Mouse (Mus musculus) gastrocnemius, postnatal 10 days (tissue): Measurements from ENCODE around the gene Lef1. TPM values are rescaled to one million over a fixed set of nuclear protein-coding genes. Genes with fewer than 3 reads are reported as not detected.

Experiments used
- DNase-seq: peaks from one replicate; pipeline ENCODE4 v3.0.0; 2021; ENCODE audit warnings: mixed read lengths
- total RNA-seq, 2 experiments: library from RNA; stranded (reverse); gene quantifications; 2 replicates each; pipeline ENCODE4 v1.2.3; 2021

Gene Lef1
- total RNA-seq, 2 experiments from 2014 or later: 0.28 to 1.1 TPM

DNA sequence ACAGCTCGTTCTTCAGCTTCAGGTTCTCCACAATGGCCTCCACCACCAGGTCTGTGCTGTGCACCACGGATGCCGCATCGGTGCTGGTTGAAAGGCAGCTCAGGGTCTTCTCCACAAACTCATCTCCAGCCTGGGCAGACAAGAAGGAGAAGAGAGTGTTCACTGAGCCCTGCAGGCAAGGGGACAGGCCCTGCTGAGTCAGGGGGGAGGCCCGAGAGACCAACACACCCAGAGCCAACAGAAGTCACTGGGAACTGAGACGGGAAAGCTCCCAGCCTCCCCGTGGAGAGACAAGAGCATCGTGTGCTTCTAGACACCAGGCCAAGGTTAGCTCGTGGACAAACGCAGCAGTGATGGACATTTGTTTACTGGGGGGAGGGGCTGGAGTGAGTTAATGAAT lies 138.2 kb downstream of the Lef1 start:
- DNase-seq: no peak

DNA sequence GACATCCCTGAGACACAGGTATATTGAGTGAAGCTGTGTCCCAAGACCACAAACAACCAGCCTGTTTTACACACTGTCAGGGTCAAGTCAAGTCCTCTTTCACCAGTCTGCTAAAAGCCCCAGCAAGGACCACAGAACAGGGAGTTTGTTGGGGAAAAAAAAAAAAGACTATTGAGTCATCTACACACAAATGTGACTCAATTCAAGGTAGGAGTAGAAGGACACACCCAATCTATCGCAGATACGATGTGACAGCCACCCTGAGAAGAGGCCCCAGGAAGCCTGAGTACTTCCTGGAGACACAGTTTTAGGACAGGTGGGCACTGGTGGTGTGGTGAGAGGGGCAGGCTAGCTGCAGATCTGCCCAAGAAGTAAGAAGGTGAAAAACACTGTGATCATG lies 140.0 kb downstream of the Lef1 start:
- DNase-seq: no peak

DNA sequence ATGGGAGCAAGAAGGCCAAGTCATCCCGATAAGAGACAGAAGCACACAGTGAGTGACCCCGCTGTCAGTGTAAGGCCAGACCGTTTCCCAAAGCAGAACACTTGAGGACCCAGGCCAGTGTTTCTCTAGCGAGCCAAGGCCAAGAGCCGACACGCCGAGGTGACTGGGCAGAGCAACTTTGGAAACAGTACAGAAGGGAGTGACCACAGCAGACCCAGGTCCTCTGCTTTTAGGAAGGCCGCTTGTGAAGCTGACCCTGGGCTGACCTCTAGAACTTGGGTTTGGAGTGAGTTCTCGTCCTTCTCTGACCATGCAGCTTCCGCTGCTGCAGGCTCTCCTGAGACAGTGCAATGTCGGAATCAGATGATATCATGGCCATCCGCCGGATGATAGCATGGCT lies 140.7 kb downstream of the Lef1 start:
- DNase-seq: no peak

DNA sequence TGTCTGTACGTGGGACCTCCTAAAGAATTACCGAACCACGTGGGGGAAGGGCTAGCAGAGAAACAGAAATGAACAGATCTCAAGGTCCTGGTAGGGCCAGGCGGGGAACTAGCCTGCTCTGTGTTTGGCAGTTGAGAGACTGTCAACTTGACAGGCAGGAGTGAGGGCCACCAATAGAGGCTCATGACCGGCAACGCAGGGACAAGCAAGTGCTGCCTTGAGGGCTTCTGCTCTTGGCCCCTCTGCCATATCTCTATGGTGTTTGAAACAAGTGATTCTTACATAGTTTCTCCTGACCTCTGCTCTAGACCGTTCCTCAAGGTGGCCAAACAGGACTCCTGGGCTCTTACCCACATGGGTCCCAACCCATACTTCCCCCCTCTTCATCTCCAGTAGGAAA lies 141.3 kb downstream of the Lef1 start:
- no peak for DNase-seq

DNA sequence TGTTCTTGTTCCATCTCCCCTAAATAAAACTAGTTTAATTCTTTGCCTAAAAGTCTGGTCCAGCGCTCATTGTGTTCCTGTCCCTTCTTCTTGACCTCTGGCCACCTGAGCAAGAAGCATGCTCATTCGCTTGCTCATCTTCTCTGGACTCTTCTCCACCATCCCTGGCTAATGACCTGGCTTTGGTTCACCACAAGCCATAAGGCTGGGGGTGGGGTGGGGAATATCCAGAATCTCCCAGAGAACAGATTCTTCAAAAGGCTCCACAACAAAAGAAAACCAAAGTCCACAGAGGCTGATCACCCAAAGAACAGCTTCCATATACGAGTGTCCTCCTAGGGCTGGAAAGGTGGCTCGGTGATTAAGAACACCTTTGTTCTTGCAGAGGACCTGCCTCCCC lies 144.7 kb downstream of the Lef1 start:
- no peak for DNase-seq

DNA sequence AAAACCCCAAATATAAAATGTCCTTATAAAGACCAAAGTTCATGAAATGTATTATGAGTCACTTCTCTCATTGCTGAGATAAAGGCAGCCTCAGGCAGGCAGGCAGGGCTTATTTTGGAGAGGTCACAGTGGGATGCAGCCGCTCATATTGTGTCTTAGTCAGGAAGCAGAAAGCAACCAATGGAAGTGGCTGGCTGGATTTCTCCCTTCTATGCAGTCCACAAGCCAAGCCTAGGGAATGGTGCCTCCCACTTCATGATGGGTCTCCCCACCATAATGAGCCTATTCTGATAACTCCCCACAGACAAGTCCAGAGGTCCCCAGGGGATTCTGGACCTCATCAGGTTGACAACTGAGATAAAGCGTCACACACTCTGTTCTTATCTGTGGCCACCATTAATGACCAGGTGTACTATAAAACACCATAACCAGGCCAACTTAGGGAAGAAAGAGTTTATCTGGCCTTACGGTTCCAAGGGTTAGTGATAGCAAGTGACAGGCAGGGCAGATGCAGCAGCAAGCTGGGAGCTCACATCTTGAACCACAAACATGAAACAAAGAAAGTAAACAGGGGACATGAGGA lies 145.2 kb downstream of the Lef1 start:
- DNase-seq: no peak

DNA sequence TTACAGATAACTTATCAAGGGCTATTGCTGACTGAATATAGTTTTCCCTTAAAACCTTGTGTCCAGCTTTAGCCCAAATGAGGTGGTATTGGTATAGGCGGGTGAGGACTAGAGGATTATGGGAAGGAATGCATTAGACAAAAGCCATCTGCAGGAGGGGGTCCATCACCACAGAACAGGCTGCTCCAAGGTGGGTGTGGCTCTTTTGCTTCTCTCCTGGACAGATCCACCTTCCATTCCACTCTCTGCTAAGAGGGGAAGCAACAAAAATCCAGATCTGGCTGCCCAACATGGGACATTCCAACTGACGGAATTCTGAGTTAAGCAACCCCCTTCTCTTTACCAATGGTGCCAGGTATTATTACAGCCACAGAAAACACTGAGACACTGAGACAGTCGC lies 148.7 kb downstream of the Lef1 start:
- no peak for DNase-seq

DNA sequence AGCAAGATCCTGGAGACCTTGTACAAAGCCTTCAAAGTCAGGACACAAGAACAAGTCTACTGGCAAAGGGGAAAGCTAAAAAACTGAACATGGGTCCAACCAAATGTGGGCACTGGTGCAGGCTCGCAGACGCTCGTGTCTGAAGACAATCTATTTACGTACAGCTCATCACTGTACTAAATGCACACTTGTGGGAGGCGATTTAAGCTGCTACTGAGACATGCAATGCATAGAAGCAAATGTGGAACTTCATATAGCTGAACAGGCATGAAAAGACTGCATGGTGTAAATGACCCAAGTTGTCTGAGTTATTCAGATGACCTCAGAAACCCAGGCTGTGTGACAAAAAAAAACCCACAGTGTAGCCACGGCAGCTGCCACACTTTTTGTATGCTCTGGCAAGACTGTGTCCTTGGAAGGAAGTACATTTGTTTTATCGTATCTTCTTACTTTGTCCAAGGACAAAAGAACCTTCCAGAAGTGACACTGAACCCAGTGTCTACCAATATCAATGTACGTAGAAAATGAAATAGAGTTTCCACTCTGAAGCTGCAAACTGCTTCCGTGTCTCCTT lies 149.2 kb downstream of the Lef1 start:
- DNase-seq: no peak

DNA sequence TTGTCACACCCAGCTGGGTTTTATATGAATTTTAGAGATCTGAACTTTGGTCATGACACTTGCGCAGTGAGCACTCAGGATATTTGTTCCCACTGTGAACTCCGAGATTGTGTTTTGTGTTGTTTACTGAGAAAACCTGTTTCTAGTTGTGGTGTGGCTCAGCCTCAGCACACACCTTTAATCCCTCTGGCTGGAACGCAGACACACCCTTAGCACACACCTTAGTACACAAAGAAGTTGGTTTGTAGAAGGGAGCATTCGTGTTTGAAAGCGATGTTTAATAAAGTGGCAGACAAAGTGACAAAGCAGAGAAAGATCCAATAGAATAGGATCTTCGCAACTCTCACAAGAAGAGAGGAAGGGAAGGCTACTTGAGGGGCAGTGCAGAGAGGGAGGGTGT lies 150.1 kb downstream of the Lef1 start:
- no peak for DNase-seq

DNA sequence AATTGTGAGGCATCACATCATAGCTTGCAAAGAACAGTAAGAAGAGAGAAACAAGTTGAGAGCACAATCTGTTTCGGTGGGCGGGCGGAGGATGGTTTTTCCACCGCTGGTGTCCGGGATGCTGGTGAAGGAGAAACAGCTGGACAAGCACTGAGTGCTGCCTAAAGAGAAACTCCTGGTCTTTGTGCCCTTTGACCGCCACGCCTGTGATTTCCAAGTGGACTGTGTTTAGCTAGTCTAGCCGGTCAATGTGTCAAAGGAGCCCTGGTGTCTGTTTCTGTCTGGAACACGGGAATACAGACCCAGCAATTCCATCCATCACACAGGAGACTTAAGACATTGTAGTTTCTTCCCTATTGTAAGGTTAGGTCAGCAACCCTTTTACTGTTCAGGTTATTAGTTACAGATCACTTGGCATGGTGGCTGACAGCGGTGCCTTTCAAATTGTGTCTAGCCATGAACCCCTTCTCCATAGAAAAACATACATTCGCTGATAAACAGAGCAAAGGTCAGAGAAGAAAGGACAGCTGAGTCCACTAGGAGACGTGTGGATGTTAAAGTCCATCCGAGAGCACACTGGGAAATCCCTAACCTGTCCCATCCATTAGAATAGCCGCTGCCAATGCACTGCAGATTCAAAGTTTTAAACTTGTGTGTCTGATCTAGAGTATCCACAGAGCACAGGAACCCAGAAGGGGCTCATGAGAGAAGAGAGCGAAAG lies 153.7 kb downstream of the Lef1 start:
- no peak for DNase-seq

DNA sequence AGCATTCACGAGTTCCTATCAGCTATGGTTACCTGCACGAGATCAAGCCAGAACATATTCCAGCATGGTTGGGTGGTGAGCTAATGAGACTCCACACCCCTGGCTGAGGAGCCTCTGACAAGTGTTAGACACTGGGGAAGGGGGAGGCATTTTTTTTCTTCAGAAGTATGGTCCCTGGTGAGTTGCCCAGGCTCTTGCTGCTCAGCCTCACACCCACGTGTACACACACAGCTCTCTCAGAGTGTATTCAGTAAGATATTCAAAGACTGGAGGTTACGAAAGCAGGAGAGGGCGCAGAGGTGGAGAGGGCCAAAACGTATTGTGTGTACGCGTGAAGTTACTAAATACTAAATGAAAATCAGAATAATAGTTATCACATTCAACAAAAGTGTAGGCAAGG lies 155.2 kb downstream of the Lef1 start:
- DNase-seq: no peak

DNA sequence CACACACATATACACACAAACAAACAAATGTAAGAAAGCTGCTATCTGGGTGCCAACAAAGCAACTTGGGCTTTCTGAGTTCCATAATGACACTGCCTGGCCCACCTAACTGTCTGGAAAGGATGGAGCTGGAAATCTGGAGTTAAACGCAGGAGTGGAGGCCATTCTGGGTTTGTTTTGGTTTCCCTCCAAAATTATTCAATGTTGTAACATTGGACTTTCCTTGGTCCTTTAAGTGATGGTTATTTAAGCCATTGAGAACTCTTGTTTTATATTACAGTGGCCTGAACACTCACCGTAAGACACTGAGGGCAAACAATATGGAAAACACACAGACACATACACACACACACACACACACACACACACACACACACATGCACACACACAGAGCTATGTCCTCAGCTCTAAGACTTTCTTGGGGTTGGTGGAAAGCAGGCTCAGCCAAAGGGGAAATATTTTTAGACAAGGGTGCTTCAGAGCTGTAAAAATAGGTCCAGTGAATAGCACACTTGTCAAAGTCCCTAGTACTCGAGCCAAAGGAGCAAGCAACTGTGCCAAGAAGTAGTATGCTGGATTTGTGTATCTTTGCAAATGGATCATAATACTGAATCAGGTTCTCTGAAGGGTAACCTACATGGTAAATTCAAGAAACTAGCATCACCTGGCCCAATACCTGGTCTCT lies 156.2 kb downstream of the Lef1 start:
- no peak for DNase-seq

DNA sequence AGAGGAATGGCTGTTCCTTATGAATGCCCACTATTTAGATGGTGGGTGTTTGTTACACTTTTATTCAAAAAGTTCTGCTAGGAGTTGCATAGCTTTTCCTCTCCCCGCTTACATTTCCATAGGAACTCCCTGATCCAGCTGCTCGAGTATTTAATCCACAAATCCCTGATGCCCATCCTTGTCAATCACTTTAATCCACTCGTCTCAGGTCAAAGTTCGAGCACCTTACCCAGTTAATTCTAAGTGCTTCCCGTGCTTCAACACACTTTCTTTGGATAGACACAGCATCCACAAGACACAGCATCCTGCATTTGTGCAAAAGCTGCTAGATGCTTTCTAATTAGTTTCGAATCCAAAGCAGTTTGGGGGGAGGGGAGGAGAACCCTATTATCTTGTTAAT lies 160.1 kb downstream of the Lef1 start:
- DNase-seq: no peak

DNA sequence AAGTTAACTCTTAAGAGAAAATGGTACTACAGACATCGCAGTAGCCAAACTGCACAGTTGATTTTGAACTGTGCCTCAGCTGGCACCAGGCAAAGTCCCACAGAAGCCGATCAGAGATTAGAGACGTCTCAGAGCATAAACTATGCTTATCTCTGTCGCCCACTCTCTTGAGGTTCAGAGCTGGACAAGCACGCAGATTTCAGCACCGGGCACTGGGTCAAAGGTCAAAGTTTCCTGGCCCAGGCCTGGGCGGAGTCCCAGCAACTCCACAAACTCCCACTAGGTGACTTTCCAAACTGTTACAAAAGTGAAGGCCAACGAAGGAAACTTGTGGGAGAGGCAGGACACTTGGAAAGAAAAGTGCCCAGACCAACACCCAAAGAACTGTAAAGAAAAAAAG lies 160.9 kb downstream of the Lef1 start:
- peak; percentile 57 for DNase-seq

DNA sequence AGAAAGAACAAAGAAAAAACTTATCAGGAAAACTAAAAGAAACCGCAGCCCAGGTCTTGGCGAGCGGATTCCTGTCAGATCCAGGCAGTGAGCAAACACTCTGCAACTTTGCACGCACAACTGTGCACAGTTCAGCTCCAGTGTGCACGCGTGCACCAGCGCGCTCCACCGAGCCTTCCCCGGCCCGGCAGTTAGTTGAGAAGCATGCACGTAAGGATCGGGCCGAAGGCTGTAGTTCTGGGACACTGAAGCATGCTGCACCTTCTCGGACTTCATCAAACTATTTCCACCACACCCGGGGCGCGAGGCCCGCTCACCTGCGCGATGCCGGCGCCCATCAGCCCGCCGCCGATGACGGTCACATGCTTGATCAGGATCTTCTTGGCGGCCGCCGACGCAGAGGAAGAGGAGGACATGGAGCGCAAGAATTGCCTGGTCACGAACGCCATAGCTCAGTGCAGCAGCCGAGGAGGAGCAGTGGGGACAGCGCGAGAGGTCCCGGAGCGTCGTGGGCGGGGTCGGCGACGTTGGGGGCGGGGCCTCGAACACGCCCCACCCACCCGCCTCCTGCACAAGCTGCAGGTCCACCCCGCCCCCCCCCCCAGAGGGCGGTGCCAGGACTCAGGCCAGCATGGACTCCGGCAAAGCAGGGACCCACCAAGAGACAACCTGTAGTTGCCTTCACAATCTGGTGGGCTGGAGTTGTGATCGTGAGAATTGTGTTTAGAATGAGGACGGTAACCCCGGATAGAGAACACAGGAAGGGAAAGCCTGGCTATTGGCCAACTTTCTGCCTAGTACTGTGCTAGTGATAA lies 161.5 kb downstream of the Lef1 start, which contains the start of gene Hadh:
Gene Hadh, minus strand, starts transcription at position 543 of the 815 bp plus-strand sequence.
- peak; percentile 86 for DNase-seq

DNA sequence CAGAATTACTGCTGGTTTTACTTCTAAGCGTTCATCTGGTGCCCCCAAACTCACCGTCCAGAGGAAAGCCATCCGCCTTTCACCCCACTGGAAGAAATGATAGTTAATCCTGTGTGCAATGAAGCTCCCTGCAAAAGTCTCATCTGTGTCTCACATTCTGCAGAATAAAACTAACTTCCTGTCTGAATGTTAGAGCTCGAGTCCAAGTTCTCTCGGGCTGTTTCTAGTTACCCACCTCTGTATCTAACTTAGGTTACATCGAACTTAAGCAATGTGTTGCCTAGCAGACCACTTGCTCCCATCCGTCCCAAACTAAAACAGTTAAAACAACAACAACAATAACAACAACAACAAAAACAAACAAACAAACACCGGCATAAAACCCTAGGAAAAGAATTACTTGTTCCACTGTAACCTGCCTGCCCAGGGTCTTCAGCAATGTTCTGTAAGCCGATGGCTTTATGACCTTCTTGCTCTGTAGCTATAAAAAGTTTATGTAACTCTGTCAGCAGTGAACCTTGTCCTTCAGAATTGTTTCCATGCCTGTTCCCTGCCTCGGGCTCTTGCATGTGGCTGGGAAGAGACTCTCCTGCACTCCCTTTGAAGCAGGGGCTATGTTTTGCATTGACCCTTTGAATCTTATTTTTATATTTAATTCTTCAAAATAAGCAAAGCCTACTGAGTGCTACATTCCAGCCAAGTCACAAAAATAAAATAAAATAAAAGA lies 162.3 kb downstream of the Lef1 start:
- DNase-seq: no peak

Other genes starting within 250 kb of the Lef1 start
- 100 to 1,000 TPM; 208 to 234 TPM for gene Hadh, start 161.6 kb downstream of the Lef1 start, total RNA-seq
- 1 to 10 TPM; 3.5 to 5.8 TPM for gene Cyp2u1, start 192.8 kb downstream of the Lef1 start, total RNA-seq